Mouse (Mus musculus): ENCODE measurements around the gene Zfr2. TPM values are rescaled to one million over a fixed set of nuclear protein-coding genes. Genes with fewer than 3 reads are reported as not detected.
A peak's percentile ranks its signal among the peaks of the same experiment; 100 is the strongest.

Zfr2 gene
- polyA plus RNA-seq, 1 experiment from 2014 or later = 10.9 TPM

DNA sequence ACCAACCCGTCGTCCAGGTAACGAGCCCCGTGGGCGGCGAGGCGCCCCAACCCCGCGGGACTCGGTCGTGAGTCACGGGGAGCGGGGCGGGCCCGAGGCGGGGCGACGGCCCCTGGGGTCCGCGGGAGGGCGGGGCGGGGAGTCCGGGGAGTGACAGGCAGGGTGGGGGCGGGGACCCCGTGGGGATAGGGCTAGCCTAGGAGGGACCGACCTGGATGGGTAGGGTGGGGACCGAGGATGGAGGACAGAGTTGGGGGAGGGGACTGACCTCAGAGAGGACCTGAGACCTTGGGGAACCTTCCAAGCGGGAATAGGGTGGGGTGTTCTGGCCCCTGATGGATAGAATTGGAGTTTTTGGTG lies 251 bp downstream of the Zfr2 start:
- Histone ChIP-seq H3K4me3 (peak overlapping the region; percentile 73), H3K9ac (peak overlapping the region; percentile 73), H3K4me1 (peaks cover 25% of the 10 kb centered on the region), H3K27me3 (peaks cover 51% of the 10 kb centered on the region), H3K9me3 (no peaks in the 10 kb centered on the region), H3K27ac (0 out of 2 replicates have a peak overlapping the region, but pooled peaks have one; percentile 27), H3K4me2 (peak overlapping the region; percentile 73), H3K36me3 (no peaks in the 10 kb centered on the region)
- ATAC-seq (ENCODE audit: insufficient number of reproducible peaks, low FRiP score, low TSS enrichment, low read depth) = peak; percentile 30; the same call in 1 of the 2 replicates
- under 1% methylated on average over 20 of the region's 28 CpGs for WGBS

DNA sequence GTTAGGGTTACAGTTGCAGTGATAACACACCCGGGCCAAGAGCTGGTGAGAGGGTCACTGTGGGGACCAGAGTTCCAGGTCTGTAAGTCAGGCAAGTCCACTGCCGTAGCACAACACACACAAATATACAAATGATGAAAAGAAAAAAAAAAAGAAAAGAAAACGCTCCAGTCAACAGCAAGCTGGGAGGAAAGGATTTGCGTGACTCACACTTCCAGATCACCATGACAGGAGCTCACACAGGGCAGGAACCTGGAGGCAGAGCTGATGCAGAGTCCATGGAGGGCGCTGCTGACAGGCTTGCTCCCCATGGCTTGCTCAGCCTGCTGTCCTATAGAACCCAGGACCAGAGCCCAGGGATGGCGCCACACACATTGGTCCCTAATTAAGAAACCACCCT lies 1.3 kb downstream of the Zfr2 start:
- Histone ChIP-seq H3K27me3 (peaks cover 48% of the 10 kb centered on the region), H3K4me2 (no peak overlapping the region), H3K36me3 (no peaks in the 10 kb centered on the region), H3K4me1 (peaks cover 25% of the 10 kb centered on the region), H3K9ac (no peak overlapping the region), H3K9me3 (no peaks in the 10 kb centered on the region), H3K4me3 (no peak overlapping the region), H3K27ac (no peak overlapping the region)
- ATAC-seq (ENCODE audit: insufficient number of reproducible peaks, low FRiP score, low TSS enrichment, low read depth) = no peak
- WGBS = 81% methylated on average over 6 of the region's 6 CpGs

DNA sequence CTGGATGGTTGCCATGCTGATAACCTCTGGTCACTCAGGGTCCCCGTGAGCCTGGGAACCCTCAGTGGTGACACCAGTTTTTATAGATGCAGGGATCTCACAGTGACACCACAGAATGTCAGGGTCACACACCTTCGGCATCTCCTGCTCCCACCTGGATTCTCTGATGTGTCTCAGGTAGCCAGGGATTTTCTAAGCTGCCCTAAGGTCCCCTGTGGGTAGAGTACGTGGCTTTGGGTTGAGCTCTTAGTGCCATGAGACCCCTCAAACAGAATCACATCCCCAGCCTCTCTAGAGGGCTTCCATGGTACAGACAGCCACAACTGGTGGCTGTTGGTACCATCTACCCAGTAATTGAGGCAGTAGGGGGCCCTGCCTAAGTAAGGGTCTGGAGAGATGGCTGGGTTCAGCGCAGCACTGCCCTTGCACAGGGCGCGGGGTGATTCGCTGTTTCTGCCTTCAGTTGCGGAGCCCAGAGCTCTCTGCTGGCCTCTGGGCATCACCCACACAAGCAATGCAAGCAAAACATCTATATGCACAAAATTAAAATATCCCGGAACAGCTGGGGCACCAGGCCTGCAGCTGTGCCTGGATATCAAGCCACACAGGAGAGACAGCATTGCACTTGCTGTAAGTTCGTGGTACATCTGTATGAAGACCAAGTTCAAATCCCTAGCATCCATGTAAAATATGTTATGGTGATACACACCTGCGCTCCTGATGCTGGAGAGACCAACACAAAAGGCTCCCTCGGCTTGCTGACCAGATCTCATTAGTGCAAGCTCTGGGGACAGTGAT lies 3.7 kb downstream of the Zfr2 start:
- no peak overlapping the region for H3K4me2 ChIP-seq
- WGBS = 86% methylated on average over 12 of the region's 12 CpGs
- no peak overlapping the region for H3K27ac ChIP-seq
- no peak overlapping the region for H3K9ac ChIP-seq
- peaks cover 24% of the 10 kb centered on the region for H3K4me1 ChIP-seq
- H3K9me3 ChIP-seq = no peaks in the 10 kb centered on the region
- ATAC-seq (ENCODE audit: insufficient number of reproducible peaks, low FRiP score, low TSS enrichment, low read depth) = no peak
- no peak overlapping the region for H3K4me3 ChIP-seq
- H3K36me3 ChIP-seq = no peaks in the 10 kb centered on the region
- H3K27me3 ChIP-seq = peaks cover 48% of the 10 kb centered on the region

DNA sequence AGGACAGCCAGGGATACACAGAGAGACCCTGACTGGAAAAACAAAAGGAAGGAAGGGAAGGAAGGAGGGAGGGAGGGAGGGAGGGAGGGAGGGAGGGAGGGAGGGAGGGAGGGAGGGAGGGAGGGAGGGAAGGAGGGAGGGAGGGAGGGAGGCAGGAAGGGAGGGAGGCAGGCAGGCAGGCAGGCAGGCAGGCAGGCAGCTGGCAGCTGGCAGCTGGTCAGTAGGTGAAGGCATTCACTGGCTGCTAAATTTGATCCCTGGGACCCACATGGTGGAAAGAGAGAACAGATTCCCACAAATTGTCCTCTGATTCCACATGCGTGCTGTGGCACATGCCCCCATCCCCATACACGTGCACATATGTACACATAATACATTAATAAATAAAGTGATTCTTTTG lies 5.7 kb downstream of the Zfr2 start:
- WGBS = 80% methylated on average over 2 of the region's 2 CpGs
- H3K4me3 ChIP-seq = no peak overlapping the region

DNA sequence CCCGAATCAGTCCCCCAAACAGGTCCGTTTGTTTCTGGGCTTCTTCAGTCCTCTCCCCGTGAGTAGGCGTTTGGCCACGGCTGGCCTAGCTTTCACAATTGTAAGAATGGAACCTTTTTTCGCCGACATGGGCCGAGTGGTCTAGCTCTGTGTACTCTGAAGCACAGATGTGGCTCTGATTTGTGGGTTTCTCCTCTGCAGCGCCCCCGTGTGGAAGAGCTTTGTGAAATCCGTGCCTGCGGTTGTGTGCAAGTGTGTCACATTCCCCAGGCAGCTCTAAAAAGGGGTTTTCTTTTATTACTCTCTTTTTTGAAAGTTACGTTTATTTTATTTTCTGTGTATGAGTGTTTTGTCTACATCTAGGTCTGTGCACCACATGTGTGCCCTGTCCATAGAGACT lies 7.9 kb downstream of the Zfr2 start:
- peaks cover 55% of the 10 kb centered on the region for H3K27me3 ChIP-seq
- no peaks in the 10 kb centered on the region for H3K36me3 ChIP-seq
- 21% methylated on average over 13 of the region's 13 CpGs for WGBS
- H3K27ac ChIP-seq = no peak overlapping the region
- no peak for ATAC-seq (ENCODE audit: insufficient number of reproducible peaks, low FRiP score, low TSS enrichment, low read depth)
- no peaks in the 10 kb centered on the region for H3K9me3 ChIP-seq
- H3K4me2 ChIP-seq = no peak overlapping the region
- no peak overlapping the region for H3K4me3 ChIP-seq
- peaks cover 15% of the 10 kb centered on the region for H3K4me1 ChIP-seq
- H3K9ac ChIP-seq = no peak overlapping the region

More for the DNA sequence above, 5.7 kb downstream of the Zfr2 start:
- Histone ChIP-seq H3K4me1 (peaks cover 15% of the 10 kb centered on the region), H3K9me3 (no peaks in the 10 kb centered on the region), H3K36me3 (no peaks in the 10 kb centered on the region), H3K4me2 (no peak overlapping the region), H3K9ac (no peak overlapping the region), H3K27ac (no peak overlapping the region), H3K27me3 (peaks cover 46% of the 10 kb centered on the region)
- no peak for ATAC-seq (ENCODE audit: insufficient number of reproducible peaks, low FRiP score, low TSS enrichment, low read depth)

DNA sequence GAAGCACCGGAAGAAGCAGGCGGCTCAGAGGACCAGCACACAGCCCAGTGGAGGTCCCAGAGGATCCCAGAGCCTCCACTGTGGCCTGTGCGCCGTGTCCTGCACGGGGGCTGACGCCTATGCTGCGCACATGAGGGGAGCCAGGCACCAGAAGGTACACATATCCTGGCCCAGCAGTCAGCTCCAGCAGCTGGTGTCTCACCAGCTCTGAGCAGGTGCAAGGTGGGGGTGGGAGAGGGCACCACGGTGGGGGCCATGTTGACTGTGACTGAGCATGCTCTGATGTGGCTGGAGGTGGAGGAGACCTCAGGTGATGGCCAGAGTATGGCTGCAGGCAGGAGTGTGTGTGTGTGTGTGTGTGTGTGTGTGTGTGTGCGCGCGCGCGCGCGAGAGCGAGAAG lies 9.1 kb downstream of the Zfr2 start:
- peaks cover 5% of the 10 kb centered on the region; the same call in 1 of the 2 replicates for H3K36me3 ChIP-seq
- peaks cover 15% of the 10 kb centered on the region for H3K4me1 ChIP-seq
- H3K4me2 ChIP-seq = no peak overlapping the region
- no peak overlapping the region for H3K9ac ChIP-seq
- 88% methylated on average over 16 of the region's 16 CpGs for WGBS
- H3K27ac ChIP-seq = no peak overlapping the region
- H3K27me3 ChIP-seq = peaks cover 55% of the 10 kb centered on the region
- no peak for ATAC-seq (ENCODE audit: insufficient number of reproducible peaks, low FRiP score, low TSS enrichment, low read depth)
- H3K4me3 ChIP-seq = no peak overlapping the region
- H3K9me3 ChIP-seq = no peaks in the 10 kb centered on the region

DNA sequence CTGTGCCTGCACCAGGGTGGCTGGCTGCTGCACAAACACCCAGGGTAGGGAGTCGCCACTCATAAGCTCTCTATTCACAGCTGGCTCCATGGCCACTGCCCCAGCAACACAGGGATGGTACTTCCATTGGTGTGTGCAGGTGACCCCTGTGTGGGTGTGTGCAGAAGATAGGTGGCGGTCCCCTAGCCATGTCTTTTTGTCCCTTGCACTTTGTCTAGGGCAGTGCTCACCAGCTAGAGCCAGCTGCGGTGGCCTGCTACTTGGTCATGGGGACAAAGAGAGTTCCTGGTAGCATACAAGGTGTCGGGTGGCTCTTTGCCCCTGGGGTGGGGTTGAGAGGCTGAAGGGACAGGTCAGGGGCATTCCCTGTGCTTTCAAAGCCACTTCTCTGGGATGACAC lies 11.2 kb downstream of the Zfr2 start:
- peaks cover 41% of the 10 kb centered on the region for H3K27me3 ChIP-seq
- no peak overlapping the region for H3K4me2 ChIP-seq
- no peak for ATAC-seq (ENCODE audit: insufficient number of reproducible peaks, low FRiP score, low TSS enrichment, low read depth)
- H3K27ac ChIP-seq = no peak overlapping the region
- H3K9me3 ChIP-seq = no peaks in the 10 kb centered on the region
- no peak overlapping the region for H3K4me3 ChIP-seq
- whole genome bisulfite sequencing = 74% methylated on average over 4 of the region's 4 CpGs
- no peak overlapping the region for H3K9ac ChIP-seq
- H3K36me3 ChIP-seq = peaks cover 5% of the 10 kb centered on the region
- peaks cover 10% of the 10 kb centered on the region for H3K4me1 ChIP-seq

DNA sequence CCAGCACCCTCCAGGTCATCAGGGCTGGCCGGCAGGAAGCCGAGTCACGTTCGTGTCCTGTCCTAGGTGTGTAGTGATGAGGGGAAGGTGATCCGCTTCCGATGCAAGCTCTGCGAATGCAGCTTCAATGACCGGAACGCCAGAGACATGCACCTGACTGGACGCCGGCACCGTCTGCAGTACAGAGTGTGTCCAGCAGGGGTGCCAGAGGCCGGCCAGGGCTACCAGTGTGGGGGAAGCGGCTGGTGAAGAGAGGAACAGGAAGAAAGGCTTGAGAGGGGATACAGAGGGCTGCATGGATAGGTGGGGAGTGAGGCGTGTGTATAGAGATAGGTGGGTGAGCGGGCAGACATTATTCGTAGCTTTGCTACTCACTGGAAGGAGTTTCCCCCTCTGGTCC lies 11.6 kb downstream of the Zfr2 start:
- Histone ChIP-seq H3K4me2 (no peak overlapping the region), H3K4me3 (no peak overlapping the region), H3K9ac (no peak overlapping the region), H3K27ac (no peak overlapping the region), H3K4me1 (peaks cover 7% of the 10 kb centered on the region), H3K36me3 (peaks cover 5% of the 10 kb centered on the region), H3K9me3 (no peaks in the 10 kb centered on the region), H3K27me3 (peaks cover 37% of the 10 kb centered on the region)
- no peak for ATAC-seq (ENCODE audit: insufficient number of reproducible peaks, low FRiP score, low TSS enrichment, low read depth)
- 7% methylated on average over 17 of the region's 17 CpGs for WGBS

DNA sequence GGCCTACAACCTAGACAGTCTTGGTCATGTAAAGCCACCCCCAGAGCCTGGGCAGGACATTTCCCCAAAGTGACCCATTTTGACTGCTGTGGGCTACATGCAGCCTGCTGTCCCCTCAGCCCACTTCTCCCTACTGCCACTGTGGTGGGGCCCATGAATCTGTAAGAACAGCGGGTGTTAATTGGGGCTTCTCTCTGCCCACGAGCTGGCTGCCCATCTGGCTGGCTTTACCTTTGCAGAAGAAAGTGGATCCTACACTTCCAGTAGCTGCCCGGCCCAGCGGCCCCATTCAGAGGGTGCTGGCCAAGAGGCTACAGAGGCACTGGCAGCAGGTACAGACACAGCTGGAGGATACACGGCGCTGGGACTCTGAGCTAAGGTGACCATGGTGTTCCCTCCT lies 12.2 kb downstream of the Zfr2 start:
- Histone ChIP-seq H3K36me3 (peaks cover 5% of the 10 kb centered on the region), H3K4me1 (peaks cover 2% of the 10 kb centered on the region), H3K27ac (no peak overlapping the region), H3K4me2 (no peak overlapping the region), H3K4me3 (no peak overlapping the region), H3K9ac (no peak overlapping the region), H3K27me3 (peaks cover 31% of the 10 kb centered on the region), H3K9me3 (no peaks in the 10 kb centered on the region)
- ATAC-seq (ENCODE audit: insufficient number of reproducible peaks, low FRiP score, low TSS enrichment, low read depth) = no peak
- 83% methylated on average over 6 of the region's 6 CpGs for WGBS

DNA sequence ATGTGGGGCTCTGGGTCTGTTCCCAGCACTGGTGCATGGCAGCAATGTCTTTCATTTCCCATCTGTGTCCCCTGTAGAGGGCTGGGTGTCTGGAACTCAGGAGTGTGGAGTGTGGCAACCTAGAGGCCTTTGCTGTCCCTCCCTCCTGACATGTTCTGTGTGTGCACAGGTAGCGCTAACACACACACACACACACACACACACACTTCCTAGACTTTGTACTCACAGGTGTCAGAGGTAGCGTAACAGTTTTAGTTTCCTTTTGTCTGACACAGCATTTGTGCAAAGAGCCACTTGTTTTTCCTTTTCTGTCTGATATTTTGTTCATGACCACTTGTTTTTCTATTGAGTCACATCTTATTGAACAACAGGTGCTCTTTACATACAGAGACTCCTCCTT lies 14.8 kb downstream of the Zfr2 start:
- H3K9me3 ChIP-seq = no peaks in the 10 kb centered on the region
- no peak overlapping the region for H3K9ac ChIP-seq
- peaks cover 36% of the 10 kb centered on the region for H3K27me3 ChIP-seq
- H3K4me1 ChIP-seq = peaks cover 11% of the 10 kb centered on the region
- no peak for ATAC-seq (ENCODE audit: insufficient number of reproducible peaks, low FRiP score, low TSS enrichment, low read depth)
- peaks cover 5% of the 10 kb centered on the region for H3K36me3 ChIP-seq
- 92% methylated on average over 2 of the region's 2 CpGs for WGBS
- no peak overlapping the region for H3K4me3 ChIP-seq
- H3K27ac ChIP-seq = no peak overlapping the region
- no peak overlapping the region for H3K4me2 ChIP-seq

DNA sequence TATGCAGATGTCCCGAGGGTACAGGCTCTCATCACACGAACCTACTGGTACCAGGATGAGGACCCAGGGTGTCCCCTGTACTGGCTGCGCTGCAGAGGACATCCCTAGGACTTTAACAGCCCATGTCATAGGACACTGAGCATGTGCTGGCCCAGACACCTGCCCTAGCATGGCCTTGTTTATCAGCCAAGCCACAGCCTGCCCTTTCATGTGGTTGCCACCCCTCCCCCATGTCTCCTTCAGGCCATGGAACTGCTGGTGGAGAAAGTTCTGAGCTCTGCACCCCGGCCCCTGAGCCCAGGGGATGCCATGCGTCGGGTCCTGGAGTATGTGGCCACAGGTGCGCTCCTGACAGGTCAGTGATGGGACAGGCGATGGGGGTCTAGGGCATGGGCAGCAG lies 16.5 kb downstream of the Zfr2 start:
- Histone ChIP-seq H3K27me3 (peaks cover 44% of the 10 kb centered on the region), H3K9me3 (no peaks in the 10 kb centered on the region), H3K27ac (no peak overlapping the region), H3K4me1 (peaks cover 17% of the 10 kb centered on the region), H3K4me2 (no peak overlapping the region), H3K4me3 (no peak overlapping the region), H3K36me3 (peaks cover 5% of the 10 kb centered on the region), H3K9ac (no peak overlapping the region)
- no peak for ATAC-seq (ENCODE audit: insufficient number of reproducible peaks, low FRiP score, low TSS enrichment, low read depth)
- 76% methylated on average over 8 of the region's 8 CpGs for WGBS

DNA sequence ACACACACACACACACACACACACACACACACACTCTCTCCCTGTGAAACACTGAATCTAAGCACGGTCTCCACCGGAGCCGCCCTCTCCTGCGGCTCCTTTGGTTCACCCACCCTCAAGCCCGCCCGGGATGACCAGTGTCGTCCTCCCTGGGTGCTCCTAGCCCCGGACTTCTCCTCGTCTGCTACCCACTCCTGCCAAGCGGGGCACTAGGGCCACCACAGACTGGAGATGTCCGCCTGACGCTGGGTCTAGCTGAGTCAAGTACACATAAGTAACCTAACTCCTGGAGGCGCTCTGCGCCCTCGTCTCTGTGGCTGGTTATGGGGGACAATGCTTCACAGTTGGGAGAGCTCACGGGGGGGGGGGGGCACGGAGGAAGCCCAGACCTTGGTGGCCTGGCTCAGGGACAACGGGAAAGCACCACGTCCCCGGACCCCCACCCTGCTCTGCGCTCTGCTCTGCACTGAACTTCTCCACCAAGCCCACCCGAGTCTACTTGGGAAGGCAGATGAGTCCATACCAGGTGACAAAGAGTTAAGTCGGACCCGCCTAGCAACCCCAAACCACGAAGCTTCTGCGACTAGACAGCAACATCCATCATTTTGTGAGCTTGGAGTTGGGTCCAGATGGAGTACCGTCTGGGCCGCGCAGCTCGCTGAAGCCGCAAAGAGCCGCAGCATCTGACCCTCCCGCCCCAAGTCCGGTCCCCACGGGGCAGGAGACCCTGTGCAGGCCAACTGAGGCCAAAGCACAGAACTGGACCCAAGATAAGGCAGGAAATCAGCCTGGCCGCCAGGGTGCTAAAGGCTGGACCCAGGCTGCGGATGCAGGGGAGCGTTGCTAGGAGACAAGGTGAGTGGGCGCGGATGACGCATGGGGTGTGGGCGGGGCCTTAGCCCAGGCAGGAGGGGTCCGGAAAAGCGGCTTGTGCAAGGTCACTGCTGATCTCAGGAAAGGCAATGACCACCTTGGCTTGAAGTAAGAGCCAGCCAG lies 19.8 kb downstream of the Zfr2 start, which contains the start of gene Matk:
Gene Matk, plus strand, starts transcription at position 512 of the 996 bp plus-strand sequence.
- Histone ChIP-seq H3K4me1 (peaks cover 22% of the 10 kb centered on the region), H3K27me3 (peaks cover 64% of the 10 kb centered on the region), H3K4me2 (peak within 1 kb of the TSS; percentile 24), H3K9me3 (no peaks in the 10 kb centered on the region), H3K9ac (0 out of 2 replicates have a peak within 1 kb of the TSS, but pooled peaks have one; percentile 10), H3K4me3 (peak within 1 kb of the TSS; percentile 13; the same call in 1 of the 2 replicates), H3K27ac (no peak within 1 kb of the TSS), H3K36me3 (no peaks in the 10 kb centered on the region; the same call in 1 of the 2 replicates)
- WGBS = 11% methylated on average over 44 of the region's 44 CpGs
- ATAC-seq (ENCODE audit: insufficient number of reproducible peaks, low FRiP score, low TSS enrichment, low read depth) = no peak

All from limb, embryonic 15.5 days (tissue).